Comparison of ENCODE assay signal across 9 mouse cellular contexts in the genomic region with DNA sequence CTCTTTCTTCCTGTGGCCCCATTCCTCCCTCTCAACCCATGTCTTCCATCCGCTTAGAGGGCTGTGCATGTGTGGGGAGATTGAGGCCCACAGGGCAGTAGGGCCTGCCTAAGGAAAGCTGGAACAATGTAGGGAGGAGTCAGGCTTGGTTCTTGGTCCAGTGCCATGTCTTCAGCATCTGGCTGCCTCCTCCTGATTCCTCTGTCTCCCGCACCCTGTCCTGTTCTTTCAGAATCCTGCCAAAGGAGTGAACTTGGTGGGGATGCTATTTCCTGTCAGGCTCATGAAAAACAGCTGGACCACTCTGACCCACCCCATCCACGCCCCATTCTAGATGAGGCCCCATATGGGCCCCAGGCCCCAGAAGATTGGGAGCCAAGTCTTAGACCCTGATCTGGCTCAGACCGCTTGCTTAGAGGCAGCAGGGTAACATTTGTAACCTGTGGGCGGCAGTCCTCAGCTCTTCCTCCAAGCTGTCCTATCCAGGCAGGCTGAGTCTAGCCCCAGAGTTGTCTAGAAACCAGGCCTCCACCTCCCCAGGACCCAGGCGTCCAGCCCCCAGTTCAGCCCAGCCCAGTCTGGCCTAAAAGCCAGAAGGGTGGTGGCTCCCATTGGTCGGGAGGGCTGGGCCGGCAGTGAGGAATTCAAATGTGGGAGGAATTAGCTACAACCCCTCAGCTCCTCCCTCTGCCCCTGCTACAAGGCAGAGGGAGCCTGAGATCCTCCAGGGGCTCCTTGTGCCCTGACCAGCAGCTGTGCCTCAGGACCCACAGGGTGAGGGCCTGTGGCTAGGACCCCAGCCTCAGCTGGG. TPM values are rescaled to one million over a fixed set of nuclear protein-coding genes. Genes with fewer than 3 reads are reported as not detected.
DNase-seq lines count a peak whose midpoint lies in the region; ATAC-seq and TF ChIP-seq lines count a peak whose summit lies in the region.
"Had no signal": no experiment of that assay in that cellular context is flagged by ENCODE, and none has a peak within 500 bp of the region (broad histone marks: within the 10 kb centered on the region; RNA-seq: fewer than 3 reads in every experiment).

No protein-coding gene starts in this region.

- no peak overlapping the region for H3K4me2 ChIP-seq in forebrain, embryonic 15.5 days (replicated peaks)
- no peak overlapping the region for H3K4me2 ChIP-seq in hindbrain, embryonic 11.5 days (replicated peaks; ENCODE audit: low read depth, low read length)
- peak overlapping the region; percentile 23 for H3K4me2 ChIP-seq in liver, embryonic 12.5 days

- H3K9ac ChIP-seq in forebrain, embryonic 15.5 days (replicated peaks) = no peak overlapping the region
- H3K9ac ChIP-seq in hindbrain, embryonic 11.5 days (ENCODE audit: low read depth, low read length) = no peak overlapping the region
- H3K9ac ChIP-seq in liver, embryonic 12.5 days = no peak overlapping the region

- H3K4me1 ChIP-seq in forebrain, embryonic 15.5 days = no peaks in the 10 kb centered on the region
- no peaks in the 10 kb centered on the region for H3K4me1 ChIP-seq in hindbrain, embryonic 11.5 days (replicated peaks; ENCODE audit: control insufficient read depth, insufficient read depth, low read length)
- H3K4me1 ChIP-seq in liver, embryonic 12.5 days = peaks cover 43% of the 10 kb centered on the region
- no peaks in the 10 kb centered on the region; the same call in 1 of the 2 replicates for H3K4me1 ChIP-seq in small intestine, adult 2 months (ENCODE audit: control insufficient read depth, insufficient read depth, insufficient read length, low read length)

- H3K27me3 ChIP-seq in forebrain, embryonic 15.5 days = no peaks in the 10 kb centered on the region
- H3K27me3 ChIP-seq in hindbrain, embryonic 11.5 days (ENCODE audit: control insufficient read depth, insufficient read depth, low read length) = no peaks in the 10 kb centered on the region
- no peaks in the 10 kb centered on the region for H3K27me3 ChIP-seq in liver, embryonic 12.5 days (replicated peaks)
- H3K27me3 ChIP-seq in small intestine, adult 2 months (ENCODE audit: control insufficient read depth, insufficient read depth, low read length) = no peaks in the 10 kb centered on the region

- TF ChIP-seq CTCF in small intestine, adult 2 months (IDR thresholded peaks at IDR 0.05; ENCODE audit: extremely low read depth, insufficient read length, insufficient replicate concordance, low read depth, low read length) = no peak

- no peak overlapping the region for H3K4me3 ChIP-seq in forebrain, embryonic 15.5 days
- H3K4me3 ChIP-seq in hindbrain, embryonic 11.5 days (ENCODE audit: low read depth, low read length) = no peak overlapping the region
- no peak overlapping the region for H3K4me3 ChIP-seq in liver, embryonic 12.5 days
- H3K4me3 ChIP-seq in small intestine, adult 2 months (ENCODE audit: low read depth, low read length) = peak overlapping the region; percentile 17; the same call in 1 of the 2 replicates
- H3K4me3 ChIP-seq: erythroblast, embryonic 14.5 days had no signal

- 43% methylated on average over 8 of the region's 8 CpGs for WGBS in forebrain, embryonic 15.5 days
- WGBS in hindbrain, embryonic 11.5 days = 42% methylated on average over 8 of the region's 8 CpGs
- WGBS in liver, embryonic 12.5 days (ENCODE audit: insufficient replicate concordance) = 66% methylated on average over 8 of the region's 8 CpGs
- 66% methylated on average over 8 of the region's 8 CpGs for WGBS in small intestine, adult 2 months

- H3K36me3 ChIP-seq in forebrain, embryonic 15.5 days = no peaks in the 10 kb centered on the region
- H3K36me3 ChIP-seq in hindbrain, embryonic 11.5 days (ENCODE audit: control insufficient read depth, insufficient read depth, low read length) = no peaks in the 10 kb centered on the region
- H3K36me3 ChIP-seq in liver, embryonic 12.5 days = peaks cover 72% of the 10 kb centered on the region
- peaks cover 66% of the 10 kb centered on the region for H3K36me3 ChIP-seq in small intestine, adult 2 months (ENCODE audit: control insufficient read depth, insufficient read depth, low read length)

- TF ChIP-seq POLR2A in small intestine, adult 2 months (IDR thresholded peaks at IDR 0.05; ENCODE audit: low read depth, low read length) = no peak

- H3K9me3 ChIP-seq in forebrain, embryonic 15.5 days = no peaks in the 10 kb centered on the region
- no peaks in the 10 kb centered on the region for H3K9me3 ChIP-seq in hindbrain, embryonic 11.5 days (ENCODE audit: control insufficient read depth, low read length)
- H3K9me3 ChIP-seq in liver, embryonic 12.5 days (replicated peaks) = no peaks in the 10 kb centered on the region

- DNase-seq in adrenal gland, adult 2 months = peak; percentile 52
- DNase-seq in adrenal gland, postnatal 25 days = no peak
- peak; percentile 21 for DNase-seq in hindbrain, embryonic 11.5 days (ENCODE audit: low spot score)
- no peak for DNase-seq in thymus, postnatal 14 days
- no peak for DNase-seq in left cerebral cortex, adult 11 months (ENCODE audit: low spot score)

- H3K27ac ChIP-seq in forebrain, embryonic 15.5 days (replicated peaks) = no peak overlapping the region
- H3K27ac ChIP-seq in hindbrain, embryonic 11.5 days (ENCODE audit: low read depth, low read length) = 0 out of 2 replicates have a peak overlapping the region, but pooled peaks have one; percentile 3
- H3K27ac ChIP-seq in liver, embryonic 12.5 days = peak overlapping the region; percentile 57
- H3K27ac ChIP-seq in small intestine, adult 2 months (ENCODE audit: insufficient read depth, low read depth, low read length) = peak overlapping the region; percentile 13; the same call in 1 of the 2 replicates

- ATAC-seq in forebrain, embryonic 15.5 days (replicated peaks) = peak; percentile 55; the same call in 1 of the 2 replicates
- ATAC-seq in hindbrain, embryonic 11.5 days (ENCODE audit: low FRiP score) = 0 out of 2 replicates have a peak, but pooled peaks have one; percentile 38
- peak; percentile 44; the same call in 1 of the 2 replicates for ATAC-seq in liver, embryonic 12.5 days

RNA-seq across cellular contexts. Expression of a gene that starts 16.8 kb away (rescaled TPM):
- total RNA-seq in adrenal gland, adult 2 months (2021) = not detected
- polyA plus RNA-seq in adrenal gland, adult 2 months (2012; rRNA removed) = 0.29 and 0.93 TPM in 2 replicates
- total RNA-seq in adrenal gland, postnatal 25 days (2021) = 4.2 TPM in 1 of 2 replicates, not detected in the other
- 0.87 TPM in 1 of 2 replicates, not detected in the other for polyA plus RNA-seq in forebrain, embryonic 15.5 days (2015; fragmentation: Nextera tagmentation; extraction: Ambion mirVana)
- 0.99 TPM in 1 of 2 replicates, not detected in the other for polyA plus RNA-seq in hindbrain, embryonic 11.5 days (2014; fragmentation: Nextera tagmentation; extraction: Ambion mirVana)
- not detected in 2 replicates for polyA plus RNA-seq in liver, embryonic 12.5 days (2016; fragmentation: Nextera tagmentation; extraction: Ambion mirVana)
- polyA plus RNA-seq in small intestine, adult 2 months (2012; rRNA removed) = 0.51 TPM in 1 of 2 replicates, not detected in the other
- polyA plus RNA-seq: erythroblast, embryonic 14.5 days had no signal

RNA-seq across cellular contexts. Expression of a gene that starts 27.6 kb away (rescaled TPM):
- total RNA-seq in adrenal gland, adult 2 months (2021) = 100 to 1,000 TPM; 161 to 223 TPM
- polyA plus RNA-seq in adrenal gland, adult 2 months (2012; rRNA removed) = 142 and 199 TPM in 2 replicates
- total RNA-seq in adrenal gland, postnatal 25 days (2021) = 161 and 169 TPM in 2 replicates
- polyA plus RNA-seq in forebrain, embryonic 15.5 days (2015; fragmentation: Nextera tagmentation; extraction: Ambion mirVana) = 42.5 and 46.4 TPM in 2 replicates
- 14.4 and 17.8 TPM in 2 replicates for polyA plus RNA-seq in hindbrain, embryonic 11.5 days (2014; fragmentation: Nextera tagmentation; extraction: Ambion mirVana)
- 11.9 and 12.0 TPM in 2 replicates for polyA plus RNA-seq in liver, embryonic 12.5 days (2016; fragmentation: Nextera tagmentation; extraction: Ambion mirVana)
- 11.4 and 17.6 TPM in 2 replicates for polyA plus RNA-seq in small intestine, adult 2 months (2012; rRNA removed)

RNA-seq across cellular contexts. Expression of a gene that starts 46.0 kb away (rescaled TPM):
- total RNA-seq in adrenal gland, adult 2 months (2021) = 10 to 100 TPM; 31.2 to 49.8 TPM
- 58.4 and 60.7 TPM in 2 replicates for polyA plus RNA-seq in adrenal gland, adult 2 months (2012; rRNA removed)
- total RNA-seq in adrenal gland, postnatal 25 days (2021) = 26.8 and 40.2 TPM in 2 replicates
- polyA plus RNA-seq in forebrain, embryonic 15.5 days (2015; fragmentation: Nextera tagmentation; extraction: Ambion mirVana) = 6.0 and 7.0 TPM in 2 replicates
- polyA plus RNA-seq in hindbrain, embryonic 11.5 days (2014; fragmentation: Nextera tagmentation; extraction: Ambion mirVana) = 13.9 and 14.2 TPM in 2 replicates
- polyA plus RNA-seq in liver, embryonic 12.5 days (2016; fragmentation: Nextera tagmentation; extraction: Ambion mirVana) = 20.5 and 24.6 TPM in 2 replicates
- polyA plus RNA-seq in small intestine, adult 2 months (2012; rRNA removed) = 45.7 and 61.7 TPM in 2 replicates

Comparison
In these comparisons a context has a peak if more than half of its experiments do, and no peak if none do; other contexts are left out.
1. DNase-seq: peak in adrenal gland, adult 2 months (single experiment) and hindbrain, embryonic 11.5 days (single experiment); none in adrenal gland, postnatal 25 days (single experiment), thymus, postnatal 14 days (single experiment) and left cerebral cortex, adult 11 months (single experiment).
2. Peak in every context shown above with its lines, with median percentiles within 50 percentile points of each other: ATAC-seq.